Mouse (Mus musculus) kidney, postnatal 0 days (tissue): ENCODE data around the gene Spg11. TPM values are rescaled to one million over a fixed set of nuclear protein-coding genes. Genes with fewer than 3 reads are reported as not detected.
"Not testable (repeated sequence)": the region's sequence is repeated elsewhere in the genome, so short reads cannot be mapped to it uniquely, and the experiment has no call there.

Experiments used
- ATAC-seq: fragments of 200-750 bp; cut with Nextera tagmentation; replicated peaks from 2 replicates; pipeline ENCODE4 v1.8.0; 2017; ENCODE audit warnings: low read depth, moderate number of reproducible peaks, moderate TSS enrichment, moderate library complexity; ENCODE audit not compliant: low FRiP score
- DNase-seq: peaks from one replicate; pipeline ENCODE4 v3.0.0-alpha.2; 2016; ENCODE audit warnings: low spot score
- H3K27ac ChIP-seq: fragments of 300-500 bp; sonication (generic); 2 replicates; pipeline ENCODE4 v1.5.1; 2014; ENCODE audit warnings: mild to moderate bottlenecking
- H3K27me3 ChIP-seq: fragments of 300-500 bp; sonication (generic); 2 replicates; pipeline ENCODE4 v1.6.1; 2014; ENCODE audit warnings: low read length, mixed read lengths; ENCODE audit not compliant: insufficient read depth
- H3K36me3 ChIP-seq: fragments of 300-500 bp; sonication (generic); 2 replicates; pipeline ENCODE4 v1.6.1; 2014; ENCODE audit warnings: low read length, mixed read lengths; ENCODE audit not compliant: insufficient read depth
- H3K4me1 ChIP-seq: fragments of 300-500 bp; sonication (generic); replicated peaks from 2 replicates; pipeline ENCODE4 v1.6.1; 2014; ENCODE audit warnings: antibody characterized with exemption, low read length, mixed read lengths; ENCODE audit not compliant: insufficient read depth
- H3K4me2 ChIP-seq: fragments of 300-500 bp; sonication (generic); 2 replicates; pipeline ENCODE4 v1.6.1; 2014; ENCODE audit warnings: mild to moderate bottlenecking, low read length, moderate library complexity, mixed read lengths
- H3K4me3 ChIP-seq: fragments of 300-500 bp; sonication (generic); replicated peaks from 2 replicates; pipeline ENCODE4 v1.5.1; 2014; ENCODE audit warnings: low read depth, low read length
- H3K9ac ChIP-seq: fragments of 300-500 bp; sonication (generic); 2 replicates; pipeline ENCODE4 v1.6.1; 2014; ENCODE audit warnings: low read depth, low read length
- H3K9me3 ChIP-seq: fragments of 300-500 bp; sonication (generic); replicated peaks from 2 replicates; pipeline ENCODE4 v1.6.1; 2016; ENCODE audit warnings: low read length, inconsistent platforms, mixed read lengths
- CTCF ChIP-seq: IDR thresholded peaks from 2 replicates; pipeline ENCODE4 v1.5.1; 2016; ENCODE audit warnings: antibody characterized with exemption, low read depth, mild to moderate bottlenecking, moderate library complexity
- WGBS: fragments of 180-500 bp; shearing (Covaris S2); extraction: QIAGEN DNeasy Blood & Tissue Kit; methylation state at CpG from one replicate; pipeline ENCODE4 v1.1.7; 2014; 5-methylcytosine and 5-hydroxymethylcytosine counted together
- microRNA-seq: library from miRNA; unstranded; fragments of <30 nt; microRNA quantifications from one replicate; pipeline ENCODE4, GENCODE M21; 2016
- polyA plus RNA-seq: library from polyadenylated mRNA; unstranded; fragments of >200 nt; fragmentation: Nextera tagmentation; extraction: Ambion mirVana; gene quantifications from 2 replicates; pipeline ENCODE4 v1.2.1, GENCODE M21; 2015

Gene Spg11
- polyA plus RNA-seq, 1 experiment from 2014 or later, result 6.0 TPM

DNA sequence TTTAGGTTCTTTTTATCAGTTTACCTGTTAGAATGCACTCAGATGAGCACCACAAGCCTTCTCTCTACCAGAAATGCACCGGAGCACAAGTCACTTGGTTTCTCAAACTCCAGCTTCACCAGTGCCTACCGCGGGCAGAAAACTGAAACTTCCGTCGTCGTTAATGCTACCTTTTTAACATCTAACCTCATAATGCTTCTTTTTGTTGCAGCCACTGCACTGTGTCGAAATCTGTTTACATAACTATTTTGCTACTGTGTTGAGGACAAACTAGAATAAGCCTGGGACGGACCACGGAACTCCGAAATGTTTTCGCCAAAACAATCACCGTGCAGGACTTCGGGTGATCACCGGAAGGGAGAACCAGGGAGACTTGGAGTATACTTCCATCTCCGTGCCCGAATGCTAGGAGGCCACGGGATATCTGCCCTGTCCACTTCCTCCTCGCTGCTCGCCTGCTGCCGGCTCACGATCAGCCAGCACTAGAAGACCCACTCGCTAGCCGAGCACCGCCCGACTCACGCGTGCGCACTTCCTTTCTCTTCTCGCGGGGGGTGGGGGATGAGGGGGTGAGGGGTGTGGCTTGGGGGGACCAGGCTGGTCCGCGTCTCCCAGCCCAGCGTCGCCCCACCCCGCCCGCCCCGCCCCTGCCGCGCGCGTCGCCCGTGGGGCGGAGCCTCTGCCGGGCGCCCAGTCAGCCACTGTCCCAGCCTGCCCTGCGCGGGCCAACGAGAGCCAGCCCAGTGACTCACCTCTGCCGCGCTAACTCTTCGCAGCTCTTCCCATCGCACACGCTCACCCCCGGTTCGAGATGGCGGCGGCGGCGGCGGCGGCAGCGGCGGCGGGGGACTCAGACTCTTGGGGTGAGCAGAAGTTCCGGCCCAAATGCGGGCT, 90.1 kb downstream of the Spg11 start, which contains the start of gene Eif3j1:
Gene Eif3j1, plus strand, starts transcription at position 685 of the 894 bp plus-strand sequence.
- Histone ChIP-seq H3K4me2 (peak within 1 kb of the TSS; percentile 79), H3K27ac (peak within 1 kb of the TSS; percentile 92), H3K9me3 (no peaks in the 10 kb centered on the region), H3K36me3 (no peaks in the 10 kb centered on the region), H3K4me3 (peak within 1 kb of the TSS; percentile 86), H3K4me1 (no peaks in the 10 kb centered on the region), H3K27me3 (no peaks in the 10 kb centered on the region), H3K9ac (peak within 1 kb of the TSS; percentile 93)
- DNase-seq (peak; percentile 96), ATAC-seq (peak; percentile 100)
- no peak for TF ChIP-seq CTCF
- under 1% methylated on average over 52 of the region's 67 CpGs for WGBS

DNA sequence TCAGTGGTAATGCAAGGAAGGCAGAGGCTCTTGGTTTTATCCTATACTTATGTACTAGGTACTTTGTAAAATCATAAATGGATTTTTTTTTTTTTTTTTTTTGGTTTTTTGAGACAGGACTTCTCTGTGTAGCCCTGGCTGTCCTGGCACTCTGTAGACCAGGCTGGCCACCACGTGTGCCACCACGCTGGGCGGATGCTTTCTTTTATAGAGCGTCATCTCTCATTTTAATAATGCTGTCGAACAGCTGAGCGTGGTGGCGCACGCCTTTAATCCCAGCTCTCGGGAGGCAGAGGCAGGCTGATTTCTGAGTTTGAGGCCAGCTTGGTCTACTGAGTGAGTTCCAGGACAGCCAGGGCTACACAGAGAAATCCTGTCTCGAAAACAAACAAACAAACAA, 91.1 kb downstream of the Spg11 start:
- not testable (repeated sequence) for DNase-seq, ATAC-seq, H3K4me1 ChIP-seq, H3K4me3 ChIP-seq, H3K9ac ChIP-seq, H3K36me3 ChIP-seq, H3K9me3 ChIP-seq, H3K27me3 ChIP-seq, H3K27ac ChIP-seq
- WGBS, result 95% methylated on average over 10 of the region's 10 CpGs
- peak overlapping the region; percentile 64; the same call in 1 of the 2 replicates for H3K4me2 ChIP-seq

DNA sequence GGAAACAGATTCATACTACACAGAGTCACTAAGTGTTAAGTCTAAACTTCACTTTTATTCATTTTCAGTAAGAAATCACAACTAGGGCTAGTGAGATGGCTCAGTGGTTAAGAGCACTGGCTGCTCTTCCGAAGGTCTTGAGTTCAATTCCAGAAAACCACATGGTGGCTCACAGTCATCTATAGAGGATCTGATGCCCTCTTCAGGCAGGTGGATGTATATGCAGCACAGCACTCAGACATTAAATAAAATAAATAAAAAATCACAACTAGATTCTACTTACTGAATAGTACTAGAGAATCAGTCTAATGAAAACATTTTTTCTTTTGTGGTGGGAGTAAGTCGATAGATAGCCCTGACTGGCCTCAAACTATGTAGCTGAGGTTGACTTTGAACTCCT, 95.9 kb downstream of the Spg11 start:
- no peak for ATAC-seq
- peak; percentile 49 for TF ChIP-seq CTCF
- H3K4me3 ChIP-seq, result no peak overlapping the region
- 70% methylated on average over 2 of the region's 2 CpGs for WGBS
- no peaks in the 10 kb centered on the region for H3K36me3 ChIP-seq
- no peak overlapping the region for H3K9ac ChIP-seq
- no peak overlapping the region for H3K4me2 ChIP-seq
- no peaks in the 10 kb centered on the region for H3K4me1 ChIP-seq
- no peaks in the 10 kb centered on the region for H3K27me3 ChIP-seq
- no peaks in the 10 kb centered on the region for H3K9me3 ChIP-seq
- DNase-seq, result no peak
- H3K27ac ChIP-seq, result no peak overlapping the region

DNA sequence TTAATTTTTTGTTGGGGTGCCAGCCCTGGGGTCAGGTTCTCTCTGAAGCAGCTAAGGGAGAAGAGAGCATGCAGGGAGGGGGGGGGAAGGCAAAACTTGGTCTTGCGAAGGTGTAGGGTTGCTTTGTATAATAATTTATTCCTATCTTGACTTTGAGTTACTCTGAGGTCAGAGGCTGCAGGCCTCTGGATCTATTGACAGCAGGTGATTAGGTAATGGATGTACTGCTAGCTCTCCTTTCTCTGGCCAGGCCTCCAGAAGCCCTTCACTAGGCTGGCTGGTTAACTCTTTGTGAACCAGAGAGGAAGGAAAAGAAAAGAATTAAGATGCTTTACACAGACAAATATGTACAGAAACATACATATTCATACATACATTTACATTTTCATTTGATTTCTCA, 99.5 kb downstream of the Spg11 start:
- H3K4me2 ChIP-seq, result no peak overlapping the region
- H3K36me3 ChIP-seq, result 0 out of 2 replicates have a peak, but pooled peaks cover under 1% of the 10 kb centered on the region
- TF ChIP-seq CTCF, result no peak
- no peaks in the 10 kb centered on the region for H3K9me3 ChIP-seq
- no peak overlapping the region for H3K27ac ChIP-seq
- no peaks in the 10 kb centered on the region for H3K4me1 ChIP-seq
- ATAC-seq, result no peak
- H3K4me3 ChIP-seq, result no peak overlapping the region
- H3K27me3 ChIP-seq, result no peaks in the 10 kb centered on the region
- WGBS, result 38% methylated on average over 1 of the region's 1 CpGs
- H3K9ac ChIP-seq, result no peak overlapping the region
- DNase-seq, result no peak

DNA sequence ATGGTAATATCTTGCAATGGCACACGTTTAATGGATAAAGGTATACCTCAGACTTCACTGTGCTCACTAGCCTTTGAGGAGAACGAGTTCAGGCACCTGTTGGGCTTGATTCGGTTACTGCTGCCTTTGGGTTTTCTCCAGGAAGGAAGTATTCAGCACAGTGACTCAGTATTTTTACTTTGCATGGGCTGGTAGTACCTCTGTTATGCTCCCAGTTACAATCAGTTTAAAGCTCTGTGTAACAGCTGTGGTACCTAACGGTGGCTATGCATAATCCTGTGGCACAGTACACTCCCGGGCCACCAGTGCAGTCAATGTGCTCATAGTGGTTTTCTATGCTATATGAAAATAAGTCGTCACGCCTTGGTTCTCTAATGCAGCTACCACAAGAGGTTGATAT, 106.7 kb downstream of the Spg11 start:
- Histone ChIP-seq H3K36me3 (peaks cover 11% of the 10 kb centered on the region; the same call in 1 of the 2 replicates), H3K27ac (no peak overlapping the region), H3K4me1 (no peaks in the 10 kb centered on the region), H3K27me3 (no peaks in the 10 kb centered on the region), H3K4me2 (no peak overlapping the region), H3K4me3 (no peak overlapping the region), H3K9me3 (no peaks in the 10 kb centered on the region), H3K9ac (no peak overlapping the region)
- TF ChIP-seq CTCF, result no peak
- WGBS, result 92% methylated on average over 7 of the region's 7 CpGs
- ATAC-seq, result no peak
- no peak for DNase-seq

DNA sequence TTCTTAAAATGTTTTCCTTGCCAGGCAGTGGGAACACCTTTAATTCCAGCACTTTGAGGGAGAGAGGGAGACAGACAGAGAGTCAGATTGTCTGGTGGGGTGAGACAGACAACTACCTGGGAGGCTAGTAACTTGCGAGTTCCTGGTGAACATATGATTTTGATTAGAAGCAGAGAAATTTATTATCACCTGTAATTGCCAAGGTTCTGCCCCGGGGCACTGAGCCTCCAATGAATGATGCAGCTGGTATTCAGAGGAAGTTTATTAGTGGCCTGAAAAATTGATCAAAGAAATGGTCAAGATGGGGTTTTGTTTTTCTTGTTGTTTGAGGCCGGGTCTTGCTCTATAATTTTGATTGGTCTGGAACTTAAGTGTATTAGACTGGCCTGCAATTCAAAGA, 109.4 kb downstream of the Spg11 start:
- Histone ChIP-seq H3K4me2 (no peak overlapping the region), H3K27me3 (no peaks in the 10 kb centered on the region), H3K9me3 (no peaks in the 10 kb centered on the region), H3K4me1 (no peaks in the 10 kb centered on the region), H3K36me3 (peaks cover 17% of the 10 kb centered on the region; the same call in 1 of the 2 replicates), H3K9ac (no peak overlapping the region), H3K27ac (no peak overlapping the region), H3K4me3 (no peak overlapping the region)
- TF ChIP-seq CTCF, result no peak
- WGBS, result 93% methylated on average over 3 of the region's 3 CpGs
- no peak for ATAC-seq
- no peak for DNase-seq

Small RNA genes within 50 kb of the gene (microRNA-seq; reads per million reads assigned to microRNA genes)
- gene Gm47314, result not detected

Other genes with a start within 250 kb of the Spg11 start
- 38.9 and 40.8 TPM in 2 replicates for gene Ctdspl2, start 162.4 kb downstream of the Spg11 start, polyA plus RNA-seq
- gene Mageb3, start 162.3 kb downstream of the Spg11 start, polyA plus RNA-seq, result 0.17 TPM in 2 replicates
- gene Eif3j1, start 89.8 kb downstream of the Spg11 start, polyA plus RNA-seq, result 11.1 and 11.8 TPM in 2 replicates
- 437 and 500 TPM in 2 replicates for gene B2m, start 29.3 kb upstream of the Spg11 start, polyA plus RNA-seq
- gene Trim69, start 42.3 kb upstream of the Spg11 start, polyA plus RNA-seq, result not detected in 2 replicates
- 0.04 and 0.06 TPM in 2 replicates for gene Patl2, start 67.8 kb upstream of the Spg11 start, polyA plus RNA-seq
- not detected in 2 replicates for gene Terb2, start 67.9 kb upstream of the Spg11 start, polyA plus RNA-seq
- 127 and 144 TPM in 2 replicates for gene Sord, start 116.4 kb upstream of the Spg11 start, polyA plus RNA-seq
- gene Duox2, start 180.1 kb upstream of the Spg11 start, polyA plus RNA-seq, result 0.04 TPM in 2 replicates
- not detected in 2 replicates for gene Duoxa2, start 180.5 kb upstream of the Spg11 start, polyA plus RNA-seq
- 0.15 TPM in 1 of 2 replicates, not detected in the other for gene Duoxa1, start 195.3 kb upstream of the Spg11 start, polyA plus RNA-seq
- not detected in 2 replicates for gene Duox1, start 197.3 kb upstream of the Spg11 start, polyA plus RNA-seq